Mouse (Mus musculus) stomach, postnatal 0 days (tissue): ENCODE measurements around the gene Srprb.

Experiments
- CTCF ChIP-seq: IDR thresholded peaks from 2 replicates; pipeline ENCODE4 v1.5.1; 2016; ENCODE audit warnings: antibody characterized with exemption, low read depth, mild to moderate bottlenecking, moderate library complexity
- EP300 ChIP-seq: optimal IDR thresholded peaks from 2 replicates; pipeline ENCODE3; 2016; ENCODE audit warnings: antibody characterized with exemption

- no peak for TF ChIP-seq CTCF
- no peak for TF ChIP-seq EP300
Measured at GRCm38 (mm10) chr9:103141266-103141665, 60.7 kb downstream of the Srprb start.
